12 mouse cellular contexts compared by ENCODE assay signal in the genomic region with DNA sequence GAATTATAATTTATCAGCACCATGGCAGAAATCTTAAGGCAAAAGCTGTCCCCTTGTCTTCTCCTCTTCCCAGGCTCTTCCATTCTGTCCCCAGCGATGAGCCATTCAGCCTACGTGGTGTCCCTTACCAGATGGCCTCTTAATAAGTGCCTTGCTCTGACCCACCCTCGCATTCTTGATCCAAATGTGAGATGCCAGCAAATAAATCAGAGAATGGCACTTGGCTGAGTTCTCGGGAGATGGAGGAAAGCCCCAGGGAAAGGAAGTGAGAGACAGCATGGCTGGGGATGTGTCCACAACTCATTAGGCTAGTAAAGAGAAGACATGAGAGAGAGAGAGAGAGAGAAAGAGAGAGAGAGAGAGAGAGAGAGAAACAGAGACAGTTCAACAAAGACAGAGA.
"Had no signal": no experiment of that assay in that cellular context is flagged by ENCODE, and none has a peak within 500 bp of the region (broad histone marks: within the 10 kb centered on the region; RNA-seq: fewer than 3 reads in every experiment).

No protein-coding gene starts in this region.

- H3K4me1 ChIP-seq: kidney, embryonic 15.5 days; limb, embryonic 13.5 days; midbrain, embryonic 10.5 days; midbrain, embryonic 15.5 days; neural tube, embryonic 13.5 days had no signal

- H3K27ac ChIP-seq: kidney, embryonic 15.5 days; limb, embryonic 13.5 days; liver, embryonic 14.5 days; midbrain, embryonic 10.5 days; midbrain, embryonic 15.5 days; neural tube, embryonic 13.5 days had no signal

- H3K9ac ChIP-seq: kidney, embryonic 15.5 days; limb, embryonic 13.5 days; liver, embryonic 14.5 days; midbrain, embryonic 15.5 days; neural tube, embryonic 13.5 days had no signal

- DNase-seq: kidney, postnatal 14 days; lung, adult 18-20 months; lung, postnatal 4 days; right cerebral cortex, postnatal 25 days; thymus, postnatal 4 days had no signal

- ATAC-seq: lung, postnatal 0 days; midbrain, embryonic 15.5 days had no signal

- H3K36me3 ChIP-seq: kidney, embryonic 15.5 days; limb, embryonic 13.5 days; midbrain, embryonic 10.5 days; midbrain, embryonic 15.5 days; neural tube, embryonic 13.5 days had no signal

- H3K27me3 ChIP-seq: kidney, embryonic 15.5 days; limb, embryonic 13.5 days; midbrain, embryonic 15.5 days; neural tube, embryonic 13.5 days had no signal

- H3K9me3 ChIP-seq: kidney, embryonic 15.5 days; limb, embryonic 13.5 days; midbrain, embryonic 10.5 days; midbrain, embryonic 15.5 days; neural tube, embryonic 13.5 days had no signal

- H3K4me3 ChIP-seq: kidney, embryonic 15.5 days; limb, embryonic 13.5 days; midbrain, embryonic 10.5 days; midbrain, embryonic 15.5 days; neural tube, embryonic 13.5 days had no signal

- H3K4me2 ChIP-seq: kidney, embryonic 15.5 days; limb, embryonic 13.5 days; midbrain, embryonic 15.5 days; neural tube, embryonic 13.5 days had no signal
